Mouse (Mus musculus): ENCODE measurements at regions not wholly inside any gene's neighbourhood (a gene's known extent, or its start where the extent isn't known, plus 50 kb on each side); places are given as distances from the start of the nearest gene placed in this dataset.

DNA sequence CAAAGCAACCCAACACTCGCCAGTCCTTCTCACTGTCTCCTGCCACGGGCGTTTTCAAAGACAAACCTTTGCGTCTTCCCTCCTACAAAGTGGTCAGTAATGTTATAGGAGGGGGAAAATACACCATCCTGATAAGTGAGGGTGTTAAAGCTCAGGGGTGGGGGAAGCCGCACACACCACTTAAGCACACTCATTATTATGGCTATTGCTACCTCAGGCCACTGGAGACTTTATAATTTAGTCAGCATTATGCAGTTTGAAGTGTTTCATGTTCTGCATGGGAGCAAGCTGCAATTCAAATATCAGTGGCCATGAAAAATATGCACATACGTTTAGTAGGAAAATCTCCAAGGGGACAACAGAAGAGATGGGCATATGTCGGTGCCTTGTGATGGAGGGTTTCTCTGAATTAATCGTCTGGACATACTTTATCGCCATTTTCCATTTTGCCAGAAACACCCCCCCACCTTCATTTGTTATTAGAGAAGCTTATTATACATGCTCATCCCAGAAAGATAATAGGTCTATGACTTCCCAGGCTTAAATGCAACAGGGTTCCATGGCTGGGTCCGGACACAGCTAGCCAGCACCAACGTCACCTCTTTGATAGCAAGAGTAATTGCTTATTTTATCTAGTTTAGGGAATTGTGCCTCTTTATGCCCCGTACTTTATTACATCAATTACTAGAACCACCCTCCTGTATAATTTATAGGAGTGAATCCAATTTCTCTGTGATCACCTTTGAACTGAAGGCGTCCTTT is 193.5 kb upstream of the Adamts16 start:
- no peak for DNase-seq (ENCODE audit: low read depth)

DNA sequence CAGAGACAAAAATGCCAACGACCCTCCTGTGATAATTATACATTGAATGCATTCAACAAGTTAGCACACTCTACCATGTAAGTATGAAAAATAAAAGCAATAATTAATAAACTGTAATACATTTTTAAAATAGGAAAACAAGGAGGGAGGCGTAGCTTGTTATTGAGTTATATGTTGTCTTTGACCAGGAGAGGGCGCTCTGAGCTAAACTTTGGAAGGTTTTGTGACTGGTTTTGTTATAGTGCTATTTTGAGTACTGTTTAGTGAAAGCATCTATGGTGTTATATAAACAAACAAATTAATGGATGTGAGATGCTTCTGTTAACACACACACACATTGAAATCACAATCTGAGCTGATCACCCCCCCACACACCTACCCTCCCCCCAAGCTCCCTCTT is 166.6 kb upstream of the Adamts16 start:
- no peak for DNase-seq (ENCODE audit: low read depth)

DNA sequence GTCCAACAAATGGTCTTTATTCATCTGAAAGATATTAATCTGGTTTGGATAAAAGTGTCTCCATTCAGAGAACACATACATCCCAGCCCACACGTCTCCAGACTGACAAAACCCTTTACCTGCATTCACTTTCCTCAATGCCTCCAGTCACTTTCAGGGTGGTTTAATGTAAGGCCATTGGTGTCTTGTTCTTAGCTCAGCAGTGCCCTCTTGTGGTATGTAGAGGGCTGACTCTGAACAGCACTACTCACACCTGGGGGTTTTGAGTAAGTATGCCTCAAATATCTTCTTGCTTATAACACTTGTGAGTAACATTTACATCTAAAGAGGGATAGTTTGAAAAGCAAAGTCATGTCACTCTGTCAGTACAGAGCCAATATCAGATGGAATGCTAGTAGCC is 164.5 kb upstream of the Adamts16 start:
- no peak for DNase-seq (ENCODE audit: low read depth)

DNA sequence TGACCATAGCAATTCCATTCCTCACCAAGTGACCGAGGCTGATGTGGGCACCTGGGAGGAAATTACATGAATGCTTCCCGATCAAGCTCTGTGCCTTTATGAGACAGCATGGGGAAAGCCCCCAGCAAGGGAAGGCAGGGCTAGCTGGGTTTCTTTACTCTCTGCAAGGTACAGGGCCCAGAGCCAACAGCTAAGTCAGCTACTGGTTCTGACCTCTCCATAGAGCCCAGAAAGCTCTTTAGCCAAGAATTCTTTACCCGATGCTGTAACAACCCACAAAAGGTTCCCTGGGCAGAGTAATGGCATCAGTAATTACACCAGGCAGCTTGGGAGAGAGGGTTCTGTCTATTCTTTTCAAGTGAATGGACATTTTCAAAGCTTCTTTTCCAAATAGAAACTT is 161.9 kb upstream of the Adamts16 start:
- no peak for DNase-seq (ENCODE audit: low read depth)

DNA sequence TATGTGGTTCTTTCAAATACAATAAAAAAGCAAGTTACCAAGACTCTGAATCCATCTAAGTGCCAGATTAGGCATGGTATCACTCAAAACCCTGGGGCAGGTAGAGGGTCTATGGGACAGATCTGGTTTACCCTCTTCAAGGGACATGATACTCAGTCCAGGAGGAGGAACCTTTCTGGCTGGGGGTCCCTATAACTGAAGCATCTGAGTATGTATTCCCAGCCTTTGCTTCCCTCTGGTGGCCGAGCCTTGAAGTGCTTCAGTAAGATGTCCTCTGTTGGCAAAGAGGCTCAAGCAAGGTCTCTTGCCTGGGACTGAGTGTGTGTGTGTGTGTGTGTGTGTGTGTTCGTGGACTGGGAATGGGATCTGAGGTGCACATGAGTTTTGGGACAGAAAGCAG is 159.7 kb upstream of the Adamts16 start:
- DNase-seq (ENCODE audit: low read depth), result no peak

DNA sequence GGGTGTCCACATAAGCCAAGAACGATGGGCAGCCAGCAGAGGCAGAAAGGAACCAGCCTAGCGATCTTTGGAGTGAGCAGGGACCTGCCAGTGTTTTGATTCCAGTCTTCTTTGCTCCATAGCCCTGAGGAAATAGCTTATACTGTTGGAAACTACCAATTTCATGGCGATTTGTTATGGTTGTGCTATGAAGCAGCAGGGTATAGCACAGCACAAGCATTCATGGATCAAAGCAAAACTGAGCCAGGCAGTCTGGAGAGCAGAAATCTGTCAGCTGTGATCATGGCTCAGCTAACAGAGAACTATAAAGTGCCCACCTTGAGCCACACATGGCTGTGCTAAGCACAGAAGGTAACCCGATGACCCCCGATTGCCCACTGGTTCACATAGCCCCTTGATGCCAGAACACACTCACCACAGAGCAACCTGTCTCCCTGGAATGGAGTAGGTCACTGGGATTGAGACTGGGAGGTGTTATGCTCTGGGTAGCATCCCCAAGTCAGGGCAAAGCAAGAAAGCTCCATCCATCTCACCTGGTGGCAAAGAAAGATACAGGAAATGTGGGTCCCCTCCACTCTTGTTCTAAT is 158.9 kb upstream of the Adamts16 start:
- DNase-seq (ENCODE audit: low read depth), result no peak

DNA sequence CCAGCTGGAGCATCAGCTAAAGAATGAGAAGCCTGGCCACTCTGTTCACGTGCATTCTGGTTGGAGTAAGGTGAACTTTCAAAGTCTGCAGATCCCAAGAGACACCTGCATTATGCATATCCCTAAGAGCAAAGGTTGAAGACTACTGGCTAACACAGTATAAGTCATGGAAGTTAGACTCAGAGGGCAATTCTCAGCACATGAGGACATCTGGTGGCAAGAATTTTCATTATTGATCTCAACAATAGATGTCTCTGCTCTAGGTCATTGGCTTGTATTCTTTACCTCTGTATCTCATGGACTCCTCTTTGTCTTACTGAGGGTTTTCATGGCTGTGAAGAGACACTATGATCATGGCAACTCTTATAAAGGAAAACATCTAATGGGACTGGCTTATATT is 151.9 kb upstream of the Adamts16 start:
- DNase-seq (ENCODE audit: low read depth), result no peak

DNA sequence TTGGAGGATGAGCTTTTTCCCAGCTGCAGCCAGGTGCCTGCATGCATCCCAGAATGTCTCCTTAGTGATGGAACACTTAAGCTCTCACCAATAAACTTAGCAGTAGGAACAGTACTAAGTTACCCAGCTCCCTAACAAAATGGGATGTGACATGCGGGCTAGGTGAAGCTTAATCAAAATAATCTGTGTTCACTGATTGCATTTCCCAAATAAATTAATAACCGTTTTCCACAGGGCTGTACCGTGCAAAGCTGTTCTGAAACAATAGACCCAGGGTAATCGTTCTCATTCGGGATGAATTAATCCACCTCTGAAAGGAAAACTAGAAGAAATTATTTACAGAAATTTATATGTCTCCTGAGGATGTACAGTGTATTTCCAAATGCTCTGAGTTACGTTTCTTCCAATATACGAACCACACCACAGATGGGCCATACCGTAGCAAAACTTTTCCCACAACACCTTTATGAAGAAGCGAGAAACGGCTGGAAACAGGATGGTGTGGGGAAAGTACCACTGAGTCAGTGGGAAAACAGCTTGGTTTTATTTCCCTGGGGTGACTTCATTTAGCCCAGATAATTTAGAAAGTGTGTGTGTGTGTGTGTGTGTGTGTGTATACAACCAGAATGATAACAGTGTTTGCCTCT is 148.5 kb upstream of the Adamts16 start:
- no peak for DNase-seq (ENCODE audit: low read depth)

DNA sequence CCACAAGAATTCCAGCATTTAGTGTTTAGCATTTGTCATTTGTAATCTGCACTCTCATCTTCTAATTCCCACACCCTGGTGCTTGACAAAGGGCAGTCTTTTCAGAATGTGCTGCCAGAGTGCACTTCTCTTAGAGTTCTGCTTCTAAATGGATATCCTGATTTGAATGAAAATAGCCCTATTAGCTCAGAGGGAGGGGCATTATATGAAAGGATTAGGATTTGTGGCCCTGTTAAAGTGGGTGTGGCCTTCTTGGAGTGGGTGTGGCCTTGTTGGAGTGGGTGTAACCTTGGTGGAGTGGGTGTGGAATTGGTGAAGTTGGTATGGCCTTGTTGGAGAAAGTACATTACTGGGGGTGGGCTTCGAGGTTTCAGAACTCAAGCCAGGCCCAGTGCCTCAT is 137.7 kb upstream of the Adamts16 start:
- DNase-seq (ENCODE audit: low read depth), result no peak

DNA sequence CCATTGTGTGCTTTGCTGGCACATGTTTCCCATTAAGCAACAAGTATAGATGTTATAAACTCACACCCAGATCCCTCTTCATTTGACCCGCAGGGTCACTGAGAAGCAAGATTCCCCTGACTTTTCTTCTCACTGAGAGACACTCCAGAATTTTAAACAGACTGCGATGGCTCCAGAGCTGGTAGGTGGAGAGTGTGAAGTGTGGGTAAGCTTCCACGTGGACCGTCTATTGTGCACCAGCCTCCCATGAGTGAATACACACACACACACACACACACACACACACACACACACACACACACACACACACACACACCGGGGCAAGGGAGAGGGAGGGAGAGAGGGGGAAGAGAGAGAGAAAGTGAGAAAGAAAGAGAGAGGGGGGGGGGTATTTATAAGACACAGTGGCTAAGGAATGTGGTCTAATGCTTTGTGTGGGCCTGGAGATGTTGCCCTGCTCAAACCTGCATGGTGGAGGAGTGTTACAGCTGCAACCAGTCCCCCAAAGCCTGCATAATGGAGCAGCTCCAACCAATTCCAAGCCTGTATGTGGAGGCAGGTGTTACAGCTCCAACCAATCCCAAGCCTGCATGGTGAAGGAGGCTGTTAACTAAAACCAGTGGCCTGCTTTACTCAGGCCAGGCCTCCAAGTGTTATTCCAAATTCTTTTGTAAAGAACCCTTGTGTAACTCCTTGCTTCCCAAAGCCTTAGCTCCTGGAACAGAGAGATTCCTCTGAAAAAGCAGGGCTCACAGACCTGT is 137.1 kb upstream of the Adamts16 start:
- no peak for DNase-seq (ENCODE audit: low read depth)

DNA sequence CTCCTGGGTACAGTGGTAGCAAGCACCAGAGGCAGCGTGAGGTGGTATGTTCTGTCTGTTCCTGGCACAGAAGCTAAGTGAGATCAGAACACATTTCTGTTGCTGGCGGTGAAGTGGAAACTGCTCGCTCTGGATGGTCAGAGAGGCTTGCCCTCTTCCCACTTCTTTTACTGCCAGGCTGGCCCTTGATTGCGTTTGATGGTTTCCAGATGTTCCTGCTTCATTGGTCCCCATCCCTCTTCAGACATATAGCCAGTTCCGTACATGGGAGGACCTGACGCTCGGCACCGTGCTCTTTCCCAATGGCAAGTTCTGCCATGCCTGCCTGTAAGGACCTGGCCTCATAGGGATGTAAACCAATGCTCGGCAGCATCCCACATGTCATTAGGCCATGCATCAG is 128.0 kb upstream of the Adamts16 start:
- no peak for DNase-seq (ENCODE audit: low read depth)

DNA sequence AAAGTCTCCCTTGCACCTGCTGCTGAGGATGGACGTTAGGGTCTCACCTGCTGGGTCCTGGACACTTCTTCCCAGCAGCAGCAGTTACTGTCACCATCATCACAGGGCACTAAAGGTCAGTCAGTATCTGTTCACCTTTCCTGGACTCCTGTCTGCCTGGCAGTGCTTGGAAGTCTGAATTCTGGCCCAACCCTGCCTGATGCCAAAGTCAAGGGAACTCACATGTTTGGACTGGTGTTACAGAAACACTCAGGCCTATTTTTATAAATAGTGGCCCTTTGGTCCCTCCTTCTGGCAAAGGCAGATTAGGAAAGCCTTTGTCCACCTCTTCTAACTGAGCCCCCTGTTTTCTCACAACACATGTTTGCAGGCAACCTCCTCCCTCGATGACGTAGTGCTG is 126.2 kb upstream of the Adamts16 start:
- DNase-seq (ENCODE audit: low read depth), result no peak

DNA sequence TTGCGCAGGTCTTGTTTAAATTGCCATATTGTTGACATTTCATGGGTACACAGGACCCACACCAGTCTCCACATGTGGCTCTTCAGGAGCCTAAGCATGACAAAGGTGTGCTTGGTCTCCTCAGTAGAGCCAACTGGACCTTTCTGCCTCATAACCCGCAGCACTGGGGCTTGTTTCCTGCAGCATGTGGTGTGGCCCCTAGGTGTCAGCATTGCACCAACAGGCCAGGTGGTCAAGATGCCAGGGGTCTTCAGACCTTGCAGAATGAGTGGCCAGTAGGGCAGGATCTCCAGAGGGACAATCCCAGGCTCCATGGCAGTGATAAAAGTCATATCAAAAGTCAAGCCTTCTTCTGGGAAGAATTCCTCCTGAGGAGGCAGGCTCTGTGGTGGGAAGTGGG is 121.8 kb upstream of the Adamts16 start:
- no peak for DNase-seq (ENCODE audit: low read depth)

DNA sequence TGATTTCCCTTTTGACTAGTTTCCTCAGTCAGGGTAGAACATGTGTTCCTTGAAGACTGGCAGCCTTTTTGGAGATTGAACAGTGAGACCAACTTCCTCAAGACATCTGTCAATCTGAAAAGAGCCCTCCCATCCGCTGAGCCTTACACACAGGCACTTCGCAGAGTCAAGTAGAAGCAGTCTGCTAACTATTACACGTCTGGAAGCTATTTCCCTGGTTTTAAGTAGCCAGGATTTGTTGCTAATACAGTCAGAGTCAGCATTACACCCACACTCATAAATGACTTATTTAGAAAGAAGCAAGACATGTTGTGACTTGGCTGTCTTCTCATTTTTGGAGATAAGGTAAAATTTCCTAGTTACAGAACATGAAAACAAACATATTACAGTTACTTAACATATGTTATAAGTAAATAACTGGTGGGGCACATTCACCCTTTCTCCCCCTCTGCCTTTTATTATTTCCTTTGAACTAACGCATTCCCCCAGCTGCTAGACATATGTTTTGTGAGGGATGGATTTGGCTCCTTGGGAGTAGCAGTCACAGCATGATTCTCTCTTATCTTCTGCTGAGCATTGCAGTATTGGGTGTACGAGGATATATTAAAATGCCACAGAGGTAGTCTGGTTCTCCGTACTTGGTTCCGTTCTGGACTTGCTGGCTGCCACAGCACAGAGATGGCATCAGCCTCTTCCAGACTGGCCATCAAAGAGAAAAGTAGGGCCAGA is 92.9 kb upstream of the Adamts16 start:
- DNase-seq (ENCODE audit: low read depth), result no peak

DNA sequence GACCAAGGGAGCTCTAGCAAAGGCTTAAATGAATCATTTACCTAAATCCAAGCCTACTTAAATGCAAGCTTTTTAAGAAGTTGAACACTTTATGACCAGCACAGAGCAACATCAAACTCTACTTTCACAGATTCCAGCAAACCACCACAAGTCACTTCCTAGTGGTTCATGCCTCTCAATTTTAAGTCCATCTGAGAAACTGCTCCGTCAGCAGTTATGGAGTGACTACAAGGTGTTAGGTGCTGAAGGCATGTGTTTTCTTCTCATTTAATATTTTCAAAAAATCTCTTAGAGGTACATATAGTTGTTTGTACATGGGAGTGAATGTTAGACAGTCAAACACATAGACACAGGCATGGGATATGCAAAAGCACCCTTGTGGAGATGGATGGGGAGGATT is 72.2 kb upstream of the Adamts16 start:
- no peak for DNase-seq (ENCODE audit: low read depth)

DNA sequence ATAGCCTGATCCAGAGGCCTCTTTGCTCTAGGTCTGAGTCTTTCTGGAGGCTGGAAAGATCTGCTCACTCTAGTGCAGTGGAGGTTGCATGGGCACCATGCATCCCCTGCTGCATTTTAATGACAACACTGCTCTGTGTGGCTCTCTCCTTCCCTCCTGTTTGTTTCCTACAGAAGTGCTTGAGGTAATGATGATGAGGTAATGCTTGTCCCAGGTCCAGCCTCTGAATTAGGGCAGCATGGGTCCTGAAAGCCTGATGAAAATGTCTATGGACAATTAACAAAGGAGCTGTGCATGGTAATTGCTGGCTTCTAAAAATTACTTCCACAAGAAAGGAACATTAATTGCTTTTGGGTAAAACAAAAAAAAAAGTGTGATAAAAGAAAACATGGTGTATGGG is 69.3 kb upstream of the Adamts16 start:
- DNase-seq (ENCODE audit: low read depth), result no peak

DNA sequence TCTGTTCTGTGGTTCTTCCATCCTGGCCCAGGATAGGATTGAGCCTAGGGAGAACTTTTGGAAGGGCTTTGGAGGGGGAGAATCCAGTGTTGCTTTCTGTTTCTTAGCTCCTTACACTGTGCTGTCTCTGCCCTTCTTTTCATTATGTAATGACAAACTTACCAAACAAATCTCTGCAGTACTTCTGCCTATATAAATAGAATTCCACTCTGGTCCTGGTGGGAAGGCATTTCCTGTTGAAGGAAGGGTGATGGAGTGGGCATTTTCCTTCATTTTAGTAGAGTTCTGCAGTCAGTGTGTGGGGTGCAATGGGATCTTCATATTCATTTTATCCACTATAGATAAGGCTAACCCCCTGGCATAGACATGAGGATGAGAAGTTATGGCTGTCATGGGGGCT is 63.2 kb upstream of the Adamts16 start:
- DNase-seq (ENCODE audit: low read depth), result no peak

DNA sequence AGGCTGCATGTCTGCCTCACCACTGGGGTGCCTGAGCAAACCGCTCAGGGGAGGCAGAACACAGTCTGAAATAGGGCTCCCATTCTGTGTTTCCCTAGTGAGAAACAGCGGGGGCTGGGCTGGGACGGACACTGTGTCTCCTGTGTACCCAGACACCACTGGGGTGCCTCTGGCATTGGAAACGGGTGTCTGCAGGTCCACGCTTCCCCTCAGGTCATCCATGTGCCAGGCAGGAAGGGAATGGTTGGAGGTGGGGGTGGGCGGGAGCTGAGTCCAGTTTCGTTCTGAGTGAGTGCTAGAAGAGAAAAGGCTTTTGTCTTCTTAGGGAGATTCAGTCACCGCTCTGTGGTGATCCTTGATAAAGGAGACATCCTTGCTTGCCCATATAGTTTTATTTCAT is 62.2 kb upstream of the Adamts16 start:
- DNase-seq (ENCODE audit: low read depth), result no peak

DNA sequence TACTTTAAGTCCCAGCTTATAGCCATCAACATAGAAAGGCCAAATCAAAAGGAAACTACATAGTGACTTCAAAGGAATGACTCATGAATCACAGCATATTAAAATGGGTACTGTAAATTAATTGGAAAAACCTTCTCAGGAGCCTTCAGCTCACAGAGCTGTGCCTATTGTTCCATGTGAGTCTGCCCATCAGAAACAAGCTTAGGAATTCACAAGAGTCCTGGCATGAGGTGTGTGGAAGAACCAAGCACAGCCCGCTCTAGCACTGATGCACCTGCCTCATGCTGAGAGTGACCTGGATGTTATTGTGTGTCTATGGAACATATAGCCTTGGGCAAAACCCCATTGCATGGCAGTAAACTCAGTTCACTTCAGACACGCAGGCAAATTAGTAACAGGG is 61.5 kb upstream of the Adamts16 start:
- no peak for DNase-seq (ENCODE audit: low read depth)

DNA sequence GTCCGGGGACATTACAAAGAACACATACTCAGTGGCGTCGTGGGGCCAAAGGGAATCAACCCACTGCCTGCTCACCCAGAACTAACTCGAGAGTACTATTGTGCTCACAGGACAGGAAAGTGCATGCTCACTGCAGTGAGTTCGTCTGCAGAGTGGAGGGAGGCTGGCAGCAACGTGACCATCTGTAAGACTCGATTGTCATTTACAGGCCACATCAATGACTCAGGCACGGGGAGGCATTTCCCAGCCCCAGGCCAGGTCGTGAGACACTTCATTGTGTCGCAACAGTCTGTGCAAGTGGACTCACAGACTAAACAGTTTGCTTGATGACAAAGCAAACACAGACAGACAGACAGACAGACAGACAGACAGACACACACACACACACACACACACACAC is 61.1 kb upstream of the Adamts16 start:
- DNase-seq (ENCODE audit: low read depth), result no peak

DNA sequence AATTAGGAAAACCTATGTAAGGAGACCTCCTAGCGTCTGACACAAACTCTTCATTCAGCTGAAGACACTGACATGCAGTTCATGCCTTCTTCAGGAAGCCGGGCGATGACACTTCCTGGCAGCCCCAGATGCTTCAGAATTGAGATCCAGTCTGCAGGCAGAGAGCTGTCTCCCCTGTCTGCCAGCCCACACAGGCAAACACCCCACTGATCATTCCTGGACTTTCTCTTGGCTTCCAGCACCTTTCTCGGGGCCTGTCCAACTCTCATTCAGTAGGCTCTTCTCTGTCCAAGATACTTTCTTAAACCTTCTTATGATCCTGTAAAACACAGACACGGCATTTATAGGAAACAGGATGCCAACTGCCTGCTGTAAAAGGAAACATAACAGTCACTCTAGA is 50.0 kb upstream of the Adamts16 start:
- DNase-seq (ENCODE audit: low read depth), result no peak

All from gonadal fat pad, adult 2 months (tissue).